Mouse (Mus musculus) v-Abl transformed pro-B cells (cell line): ENCODE data around the gene Srgn.

Experiments used
- in situ Hi-C, 2 experiments: fragments of 400-800 bp; cut with MboI; formaldehyde crosslinking; loops; one replicate each; pipeline ENCODE4 v1.15.1; 2025; ENCODE audit not compliant: unreplicated experiment in 2 of 2

Srgn gene

DNA sequence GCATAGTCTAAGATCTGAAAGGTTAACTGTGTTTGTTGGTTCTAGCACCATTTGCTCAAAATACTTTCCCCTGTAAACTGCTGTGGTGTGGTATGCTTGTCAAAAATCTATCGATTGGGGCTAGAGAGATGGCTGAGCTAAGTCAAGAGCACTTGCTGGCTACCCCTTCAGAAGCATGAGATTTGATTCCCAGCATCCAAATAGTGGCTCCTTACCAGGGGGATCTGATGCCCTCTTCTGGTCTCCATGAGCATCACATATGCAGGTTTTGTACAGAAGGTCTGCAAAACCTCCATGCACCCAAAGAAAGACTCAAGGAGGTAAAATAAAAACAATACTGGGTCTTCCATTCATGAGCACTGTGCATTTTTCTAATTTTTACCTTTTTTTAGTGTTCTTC, 39.0 kb downstream of the Srgn start:
- in situ Hi-C loops, result loop anchor here (5.0 to 10.0 kb wide), 4 partner anchors 36 to 383 kb away; no protein-coding TSS in a partner anchor

DNA sequence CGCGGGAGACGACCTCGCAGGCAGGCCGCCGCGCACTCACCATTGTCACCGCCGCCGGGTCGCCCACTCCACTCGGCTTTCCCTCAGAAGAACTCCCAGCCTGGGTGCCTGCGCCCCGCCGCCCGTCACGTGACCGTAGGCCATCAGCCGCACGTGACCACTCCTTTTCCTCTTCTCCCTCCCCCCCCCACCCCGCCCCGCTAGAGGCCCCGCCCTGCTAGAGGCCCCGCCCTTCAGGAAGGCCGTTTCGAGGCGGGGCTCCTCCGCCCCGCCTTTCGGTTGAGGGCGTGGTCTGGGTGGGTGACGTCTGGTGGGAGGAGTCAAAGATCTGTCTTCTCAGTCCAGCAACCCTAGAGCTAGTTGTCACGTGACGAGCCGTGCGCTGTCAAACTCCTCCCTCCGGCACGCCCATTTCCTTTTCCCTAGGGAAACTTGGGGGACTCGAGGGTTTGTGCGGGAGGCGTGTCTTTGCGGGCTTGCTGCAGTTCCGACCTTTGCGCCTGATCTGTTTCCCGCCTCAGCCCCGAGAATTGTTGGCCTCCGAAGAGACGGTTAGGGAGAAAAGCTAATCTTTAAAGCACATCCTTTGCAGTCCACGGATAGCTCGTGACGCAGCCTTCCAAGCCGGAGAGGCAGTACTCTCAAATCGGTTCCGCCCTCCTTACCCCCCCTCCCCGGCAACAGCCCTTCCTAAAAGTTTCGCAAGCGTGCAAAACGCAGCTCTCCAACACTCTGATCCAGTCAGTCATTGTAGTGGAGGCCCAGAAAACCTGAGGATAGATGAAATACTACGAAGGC, 40.4 kb downstream of the Srgn start, which contains the start of gene Vps26a:
Vps26a (minus strand) TSS at position 188 of the 798 bp plus-strand sequence.
- in situ Hi-C loops, result loop anchor here (5.0 to 10.0 kb wide), 4 partner anchors 35 to 382 kb away; no protein-coding TSS in a partner anchor

DNA sequence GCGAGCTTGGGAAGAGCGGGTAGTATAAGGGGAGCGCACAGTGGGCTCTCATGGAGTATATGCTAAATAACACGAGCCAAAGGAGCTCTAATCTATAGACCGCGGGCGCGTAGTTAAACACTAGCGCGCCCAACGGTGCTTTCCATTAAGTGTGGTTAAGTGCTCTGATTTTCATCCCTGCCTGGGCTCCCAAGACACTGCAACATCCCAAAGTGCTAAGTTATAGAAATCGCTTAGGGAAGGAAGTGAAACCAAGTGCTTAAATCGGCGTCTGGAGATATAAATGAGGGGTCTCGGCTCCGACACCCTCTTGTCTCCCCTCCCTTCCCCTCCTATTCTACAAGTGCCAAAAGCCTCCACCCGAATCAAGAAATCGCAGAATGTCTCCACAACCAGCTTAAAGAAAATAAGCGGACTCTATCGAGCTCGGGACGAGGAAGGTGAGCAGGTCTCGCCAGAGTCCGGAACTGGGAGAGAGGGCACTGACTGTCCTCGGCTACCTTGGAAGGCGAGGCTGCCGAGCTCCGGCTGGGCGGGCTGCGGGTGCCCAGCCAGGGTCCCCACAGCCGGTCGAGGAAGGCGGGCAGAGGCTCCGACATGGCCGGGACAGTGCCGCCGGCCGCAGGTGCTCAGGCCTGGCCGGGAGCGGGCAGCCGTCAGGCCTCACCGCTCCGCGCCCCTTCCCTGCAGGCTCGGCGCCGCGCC, 41.2 kb downstream of the Srgn start:
- in situ Hi-C loops, result loop anchor here (5.0 to 10.0 kb wide), 4 partner anchors 34 to 381 kb away; no protein-coding TSS in a partner anchor

DNA sequence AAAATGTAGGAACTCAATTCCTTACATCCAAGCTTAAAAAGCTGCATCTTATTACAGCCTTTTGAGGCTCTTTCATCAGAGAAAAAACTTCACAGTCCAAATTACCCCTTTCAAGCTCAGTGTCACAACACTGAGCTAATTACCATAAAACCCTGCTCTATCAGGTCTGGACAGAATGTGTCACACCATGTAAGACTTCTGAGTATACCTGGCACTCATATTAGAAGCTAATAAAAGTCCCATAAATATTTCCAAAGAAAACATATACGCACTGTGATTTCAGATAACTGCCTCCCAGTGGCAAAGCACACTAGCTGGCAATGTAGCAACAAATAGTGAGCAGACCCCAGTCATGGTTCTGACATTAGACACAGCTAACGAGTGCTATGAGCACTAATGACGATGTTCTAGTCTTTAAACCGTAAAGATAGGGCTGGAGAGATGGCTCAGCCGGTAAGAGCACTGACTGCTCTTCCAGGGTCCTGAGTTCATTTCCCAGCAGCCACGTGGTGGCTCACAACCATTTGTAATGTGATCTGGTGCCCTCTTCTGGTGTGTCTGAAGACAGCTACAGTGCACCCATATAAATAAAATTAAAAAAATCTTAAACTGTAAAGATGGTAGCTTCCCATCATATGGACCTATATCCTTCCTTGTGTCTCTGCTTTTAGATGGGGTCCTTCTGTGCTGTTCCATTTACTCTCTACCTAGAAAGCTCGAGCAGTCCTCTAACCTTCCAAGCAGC, 46.0 kb downstream of the Srgn start:
- in situ Hi-C loops, result loop anchor here in 1 of 2 experiments (10.0 kb wide), 1 partner anchor 376 kb away; no protein-coding TSS in a partner anchor

DNA sequence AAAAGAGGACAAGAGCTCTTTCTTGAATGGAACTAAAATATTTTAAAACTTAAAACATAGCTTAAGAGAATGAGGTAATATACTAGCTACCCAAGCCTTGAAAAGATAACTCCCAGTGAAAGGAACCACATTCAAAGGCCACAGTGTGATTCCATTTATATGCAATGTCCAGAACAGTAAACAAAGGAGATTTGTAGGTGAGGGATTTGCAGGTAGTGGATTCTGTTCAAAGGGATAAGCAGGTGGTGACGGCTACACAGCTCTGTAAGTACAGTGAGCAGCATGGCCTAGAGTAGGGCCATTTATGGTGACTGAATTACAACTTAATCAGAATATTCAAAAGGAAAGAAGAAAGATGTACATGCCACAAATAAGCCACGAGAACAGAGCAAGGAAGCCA, 50.3 kb downstream of the Srgn start:
- in situ Hi-C loops, result loop anchor here in 1 of 2 experiments (10.0 kb wide), 1 partner anchor 298 kb away; no protein-coding TSS in a partner anchor

DNA sequence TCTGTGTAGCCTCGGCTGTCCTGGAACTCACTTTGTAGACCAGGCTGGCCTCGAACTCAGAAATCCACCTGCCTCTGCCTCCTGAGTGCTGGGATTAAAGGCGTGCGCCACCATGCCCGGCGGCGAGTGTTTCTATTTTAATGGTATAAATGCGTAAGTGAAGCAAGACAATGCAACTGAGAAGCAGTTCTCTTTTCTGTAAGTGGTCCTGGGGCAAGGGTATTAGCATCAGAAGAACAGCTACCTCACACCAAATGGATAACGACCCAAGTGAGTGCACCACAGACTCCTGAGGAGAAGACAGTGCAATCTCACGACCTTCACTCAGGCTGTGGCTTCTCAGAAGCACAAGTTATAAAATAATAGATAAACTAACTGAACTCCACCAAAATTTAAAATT, 52.3 kb downstream of the Srgn start:
- in situ Hi-C loops, result loop anchor here (10.0 to 25.0 kb wide), 4 partner anchors 287 to 1338 kb away; partner anchors contain the start of genes Sar1a (in 2 of the 2), Tysnd1 (in 2 of the 2) and Sgpl1 (in 1 of the 2)

DNA sequence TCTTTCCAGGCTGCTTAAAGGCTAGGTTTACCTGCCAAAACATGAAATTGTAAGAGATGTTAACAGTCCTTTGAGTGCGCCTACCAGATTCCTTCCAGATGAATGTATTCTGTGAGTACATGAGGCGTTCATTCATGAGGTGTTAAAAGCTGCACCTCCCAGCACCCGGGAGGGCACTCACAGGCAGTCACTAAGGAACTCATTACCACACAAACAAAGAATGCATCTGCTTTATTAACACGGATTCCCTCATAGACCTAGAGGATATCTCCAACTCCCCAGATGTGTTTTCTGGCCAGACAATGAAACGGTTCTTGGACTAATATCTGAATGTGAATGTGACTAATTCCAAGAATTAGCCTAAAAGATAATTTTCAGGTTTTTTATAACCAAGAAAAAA, 56.1 kb downstream of the Srgn start:
- in situ Hi-C loops, result loop anchor here (10.0 to 25.0 kb wide), 4 partner anchors 291 to 1334 kb away; partner anchors contain the start of genes Sar1a (in 2 of the 2), Tysnd1 (in 2 of the 2) and Sgpl1 (in 1 of the 2)

DNA sequence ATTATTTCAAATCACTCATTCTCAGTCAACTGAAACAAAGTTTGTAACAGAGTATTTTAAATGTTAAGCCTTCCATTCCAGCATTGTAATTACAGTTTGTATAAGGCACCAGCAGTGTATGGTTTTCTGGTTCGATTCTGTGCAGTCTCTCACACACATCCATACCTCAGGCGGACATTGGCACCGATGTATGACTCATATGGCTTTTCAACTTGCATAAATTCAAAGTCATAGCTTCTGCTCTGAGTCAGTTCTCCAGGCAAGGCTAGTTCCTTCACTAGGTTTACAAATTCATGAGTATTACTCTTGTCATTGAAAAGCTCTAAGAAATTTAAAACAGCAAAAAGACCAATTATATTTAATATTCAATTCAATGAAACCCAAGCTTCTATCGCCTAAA, 57.5 kb downstream of the Srgn start:
- in situ Hi-C loops, result loop anchor here (10.0 to 25.0 kb wide), 4 partner anchors 293 to 1332 kb away; partner anchors contain the start of genes Sar1a (in 2 of the 2), Tysnd1 (in 2 of the 2) and Sgpl1 (in 1 of the 2)

DNA sequence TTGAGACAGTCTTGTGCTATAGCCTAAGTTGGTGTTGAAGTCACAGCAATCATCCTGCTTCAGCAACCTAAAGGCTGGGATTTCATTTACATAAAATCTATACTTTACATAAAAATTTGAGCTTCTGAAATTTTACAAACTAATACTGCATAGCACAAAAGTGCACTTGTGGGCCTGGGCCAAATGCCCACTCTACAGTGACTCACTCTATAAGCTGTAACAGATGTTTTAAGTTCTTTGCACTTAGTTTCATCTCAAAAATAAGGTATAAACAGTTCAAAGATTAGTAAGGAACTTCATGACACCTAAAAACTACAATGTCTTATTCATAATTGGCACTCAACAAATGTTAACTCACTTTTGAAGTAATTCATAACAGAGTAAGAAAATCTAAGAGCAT, 65.9 kb downstream of the Srgn start:
- in situ Hi-C loops, result loop anchor here (25.0 kb wide), 3 partner anchors 301 to 1324 kb away; partner anchors contain the start of genes Sar1a (in 2 of the 2), Tysnd1 (in 2 of the 2) and Sgpl1 (in 1 of the 2)

DNA sequence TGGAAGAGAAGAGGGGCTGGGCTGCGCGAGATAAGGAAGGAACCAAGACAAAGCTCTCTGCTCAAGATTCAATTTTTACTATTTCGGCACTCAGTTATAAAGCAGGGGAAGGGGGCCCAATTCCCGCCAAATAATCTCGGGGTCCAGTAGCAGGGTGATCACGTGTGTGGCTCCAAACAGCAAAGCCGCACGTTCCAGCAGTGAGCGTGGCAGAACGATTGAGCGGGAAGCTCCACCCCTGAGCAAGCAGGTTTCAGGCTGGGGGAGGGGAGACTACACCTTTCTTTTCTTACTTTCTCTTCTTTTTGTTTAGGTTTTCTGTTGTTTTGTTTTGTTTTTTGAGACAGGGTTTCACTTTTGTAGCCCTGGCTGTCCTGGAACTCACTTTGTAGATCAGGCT, 75.2 kb downstream of the Srgn start:
- in situ Hi-C loops, result loop anchor here (5.0 to 25.0 kb wide), 5 partner anchors 35 to 1315 kb away; partner anchors contain the start of genes Sar1a (in 2 of the 2), Tysnd1 (in 2 of the 2), Sgpl1 (in 1 of the 2) and Vps26a (in 1 of the 2)

DNA sequence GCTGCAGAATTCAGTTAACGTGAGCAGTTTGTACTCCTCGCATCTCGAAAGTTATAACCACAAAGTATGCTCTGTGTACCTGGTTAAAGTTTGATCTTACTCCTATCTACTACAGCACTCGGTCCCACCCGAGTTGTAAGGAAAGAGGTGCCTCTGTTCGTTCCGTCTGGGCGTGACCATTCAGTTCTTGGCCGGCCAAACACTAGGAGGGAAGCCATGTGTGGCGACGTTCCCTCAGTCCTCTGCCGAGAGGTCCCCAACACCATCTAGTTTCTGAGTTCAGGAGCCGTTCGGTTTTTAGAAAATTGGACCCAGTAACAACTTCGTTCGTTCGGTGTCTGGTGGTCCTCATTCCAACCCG, 77.0 kb downstream of the Srgn start:
- in situ Hi-C loops, result loop anchor here (5.0 to 25.0 kb wide), 5 partner anchors 37 to 1313 kb away; partner anchors contain the start of genes Sar1a (in 2 of the 2), Tysnd1 (in 2 of the 2), Sgpl1 (in 1 of the 2) and Vps26a (in 1 of the 2)

DNA sequence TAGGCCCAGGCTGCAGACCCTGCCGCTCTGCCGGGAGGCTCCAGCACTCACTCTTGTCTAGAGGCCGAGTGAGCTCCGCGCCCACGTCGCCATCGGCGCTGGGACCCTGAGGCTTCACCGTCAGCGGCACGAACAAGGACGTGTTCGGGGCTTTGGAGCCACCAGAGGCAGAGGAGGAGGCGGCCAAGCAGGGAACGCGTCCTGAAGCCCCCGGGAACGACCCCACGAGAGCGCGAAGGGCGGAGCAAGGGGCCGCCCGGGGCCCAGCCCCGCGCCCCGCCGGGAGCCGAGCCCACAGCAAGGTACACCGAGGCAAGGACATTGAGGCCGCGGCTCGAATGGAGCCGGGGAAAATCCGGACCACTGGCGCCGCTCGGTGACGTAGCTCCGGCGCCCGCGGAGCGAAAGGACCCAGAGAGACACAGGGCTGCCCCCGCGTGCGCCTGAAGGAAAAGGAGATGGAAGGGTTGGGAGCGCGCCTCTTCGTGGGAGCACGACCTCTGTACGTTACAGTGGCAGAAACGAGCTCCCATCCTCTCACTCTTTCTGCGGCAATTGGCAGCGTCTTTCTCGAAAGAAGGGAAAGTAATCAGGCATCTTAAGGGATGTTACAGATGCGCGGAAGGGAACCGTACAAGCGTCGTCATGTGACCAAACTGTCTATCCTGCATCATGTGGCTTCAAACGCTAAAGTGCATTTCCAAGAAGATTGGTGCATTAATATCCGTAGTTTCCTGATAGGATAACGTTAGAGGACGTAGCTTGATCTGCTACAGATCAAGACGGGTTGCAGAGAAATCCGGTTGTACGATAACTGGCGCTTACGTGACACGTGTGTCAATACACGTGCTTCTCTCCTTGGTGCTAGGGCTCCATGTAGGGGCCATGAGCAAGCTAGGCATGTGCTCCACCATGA, 77.6 kb downstream of the Srgn start, which contains the start of the genes 4930507D05Rik and Supv3l1:
4930507D05Rik (plus strand) TSS at position 126 of the 916 bp plus-strand sequence.
Supv3l1 (minus strand) TSS at position 375 of the 916 bp plus-strand sequence.
- in situ Hi-C loops, result loop anchor here (5.0 to 25.0 kb wide), 5 partner anchors 38 to 1312 kb away; partner anchors contain the start of genes Sar1a (in 2 of the 2), Tysnd1 (in 2 of the 2), Sgpl1 (in 1 of the 2) and Vps26a (in 1 of the 2)
